Mouse (Mus musculus) hindbrain, embryonic 15.5 days (tissue): Measurements from ENCODE around the gene Tiam1. TPM values are rescaled to one million over a fixed set of nuclear protein-coding genes. Genes with fewer than 3 reads are reported as not detected.
"Not testable (repeated sequence)": the region's sequence is repeated elsewhere in the genome, so short reads cannot be mapped to it uniquely, and the experiment has no call there.

ENCODE experiments used
- ATAC-seq: fragments of 200-750 bp; cut with Nextera tagmentation; 2 replicates; pipeline ENCODE4 v1.8.0; 2017; ENCODE audit warnings: low read depth, moderate number of reproducible peaks, moderate TSS enrichment; ENCODE audit not compliant: low FRiP score
- H3K27ac ChIP-seq: fragments of 300-500 bp; sonication (generic); replicated peaks from 2 replicates; pipeline ENCODE4 v1.5.1; 2015; ENCODE audit warnings: mild to moderate bottlenecking, inconsistent platforms
- H3K27me3 ChIP-seq: fragments of 300-500 bp; sonication (generic); 2 replicates; pipeline ENCODE4 v1.6.1; 2015; ENCODE audit warnings: control low read depth, inconsistent platforms
- H3K36me3 ChIP-seq: fragments of 300-500 bp; sonication (generic); 2 replicates; pipeline ENCODE4 v1.6.1; 2015; ENCODE audit warnings: control low read depth, inconsistent platforms
- H3K4me1 ChIP-seq: fragments of 300-500 bp; sonication (generic); replicated peaks from 2 replicates; pipeline ENCODE4 v1.6.1; 2015; ENCODE audit warnings: control low read depth, inconsistent platforms
- H3K4me2 ChIP-seq: fragments of 300-500 bp; sonication (generic); 2 replicates; pipeline ENCODE4 v1.6.1; 2015; ENCODE audit warnings: moderate library complexity, mild to moderate bottlenecking, inconsistent platforms
- H3K4me3 ChIP-seq: fragments of 300-500 bp; sonication (generic); 2 replicates; pipeline ENCODE4 v1.5.1; 2015; ENCODE audit warnings: mild to moderate bottlenecking, inconsistent platforms
- H3K9ac ChIP-seq: fragments of 300-500 bp; sonication (generic); 2 replicates; pipeline ENCODE4 v1.6.1; 2015; ENCODE audit warnings: inconsistent platforms
- H3K9me3 ChIP-seq: fragments of 300-500 bp; sonication (generic); 2 replicates; pipeline ENCODE4 v1.6.1; 2016; ENCODE audit warnings: control low read depth, inconsistent platforms
- WGBS: fragments of 180-500 bp; shearing (Covaris S2); methylation state at CpG from one replicate; pipeline ENCODE4 v1.1.7; 2015; 5-methylcytosine and 5-hydroxymethylcytosine counted together
- polyA plus RNA-seq: library from polyadenylated mRNA; unstranded; fragments of >200 nt; fragmentation: Nextera tagmentation; extraction: Ambion mirVana; gene quantifications from 2 replicates; pipeline ENCODE4 v1.2.1, GENCODE M21; 2015

The Tiam1 gene
- polyA plus RNA-seq, 1 experiment from 2014 or later: 23.8 TPM

DNA sequence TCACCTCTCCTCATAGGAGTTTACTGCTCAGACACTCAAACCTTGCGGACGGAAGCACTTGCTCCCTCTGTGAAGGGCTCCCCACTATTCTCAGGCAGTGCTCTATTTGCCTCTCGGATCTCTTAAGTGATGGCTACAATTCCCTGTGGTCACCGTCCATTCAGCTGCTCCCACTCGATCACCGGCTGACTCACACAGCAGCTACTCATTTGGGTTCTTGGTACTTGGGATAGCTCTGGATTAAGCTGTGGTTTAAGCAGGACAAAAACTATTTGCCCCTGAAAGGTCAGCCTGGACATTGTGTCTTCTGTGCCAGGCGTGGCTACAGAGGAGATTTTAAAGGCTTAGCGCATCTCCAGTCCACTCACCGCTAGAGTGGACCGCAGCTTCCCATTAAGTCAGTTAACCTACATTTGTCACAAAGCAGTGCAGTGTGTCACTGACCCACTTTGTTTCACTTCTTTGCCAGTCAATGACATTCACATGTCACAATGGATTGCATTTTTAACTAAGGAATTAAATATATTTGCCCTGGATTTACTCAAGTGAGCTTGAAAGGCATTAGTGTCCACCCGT is 64.7 kb downstream of the Tiam1 start:
- WGBS: 66% methylated on average over 11 of the region's 11 CpGs
- Histone ChIP-seq H3K9me3 (no peaks in the 10 kb centered on the region), H3K27ac (no peak overlapping the region), H3K36me3 (no peaks in the 10 kb centered on the region), H3K9ac (no peak overlapping the region), H3K27me3 (no peaks in the 10 kb centered on the region), H3K4me2 (no peak overlapping the region), H3K4me1 (peaks cover 9% of the 10 kb centered on the region), H3K4me3 (no peak overlapping the region)
- no peak for ATAC-seq

DNA sequence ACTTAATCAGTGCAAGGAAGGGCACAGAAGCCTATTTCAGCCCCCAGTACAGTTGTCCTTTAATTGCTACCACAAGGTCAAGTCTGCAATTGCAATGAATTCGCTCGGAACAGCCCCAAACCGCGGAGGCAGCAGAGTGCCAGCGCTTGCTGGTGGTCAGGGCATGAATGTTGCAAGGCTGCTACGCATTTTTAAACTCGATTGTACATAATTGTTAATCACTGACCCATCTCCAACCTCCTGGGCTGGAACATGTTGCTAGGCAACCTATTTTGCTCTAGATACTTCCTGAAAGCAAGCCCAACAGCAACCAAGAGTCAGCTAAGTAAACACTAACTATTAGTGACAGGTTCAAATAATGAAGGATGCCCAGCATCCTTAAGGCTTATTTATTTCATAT is 70.1 kb downstream of the Tiam1 start:
- no peak overlapping the region for H3K9ac ChIP-seq
- H3K4me2 ChIP-seq: peak overlapping the region; percentile 35
- 11% methylated on average over 7 of the region's 7 CpGs for WGBS
- peaks cover 35% of the 10 kb centered on the region for H3K4me1 ChIP-seq
- no peaks in the 10 kb centered on the region for H3K27me3 ChIP-seq
- no peaks in the 10 kb centered on the region for H3K9me3 ChIP-seq
- peak overlapping the region; percentile 67 for H3K27ac ChIP-seq
- 0 out of 2 replicates have a peak, but pooled peaks have one; percentile 12 for ATAC-seq
- H3K36me3 ChIP-seq: no peaks in the 10 kb centered on the region
- H3K4me3 ChIP-seq: no peak overlapping the region

DNA sequence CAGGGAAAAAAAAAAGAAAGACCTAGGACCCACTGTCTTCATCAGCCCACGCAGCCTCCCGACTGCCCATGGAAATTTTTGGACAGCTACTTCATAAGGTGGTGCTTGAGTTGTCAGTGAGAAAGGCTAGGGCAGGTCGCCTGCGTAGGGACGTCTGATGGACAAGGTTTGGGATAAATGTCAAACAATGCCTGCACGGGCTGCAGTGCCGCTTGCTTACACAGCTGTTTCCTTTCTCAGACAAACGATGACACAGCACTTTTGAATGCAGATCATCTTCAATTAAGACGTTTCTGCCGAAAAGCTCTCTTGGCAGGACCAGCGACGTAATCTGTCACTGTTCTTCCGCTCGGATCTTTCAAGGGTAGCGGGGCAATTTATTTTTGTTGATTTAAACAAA is 70.9 kb downstream of the Tiam1 start:
- peak overlapping the region; percentile 67 for H3K27ac ChIP-seq
- peak; percentile 31; the same call in 1 of the 2 replicates for ATAC-seq
- H3K9ac ChIP-seq: no peak overlapping the region
- peaks cover 35% of the 10 kb centered on the region for H3K4me1 ChIP-seq
- no peak overlapping the region for H3K4me3 ChIP-seq
- no peaks in the 10 kb centered on the region for H3K27me3 ChIP-seq
- no peaks in the 10 kb centered on the region for H3K36me3 ChIP-seq
- 4% methylated on average over 15 of the region's 15 CpGs for WGBS
- H3K9me3 ChIP-seq: no peaks in the 10 kb centered on the region
- H3K4me2 ChIP-seq: peak overlapping the region; percentile 35

DNA sequence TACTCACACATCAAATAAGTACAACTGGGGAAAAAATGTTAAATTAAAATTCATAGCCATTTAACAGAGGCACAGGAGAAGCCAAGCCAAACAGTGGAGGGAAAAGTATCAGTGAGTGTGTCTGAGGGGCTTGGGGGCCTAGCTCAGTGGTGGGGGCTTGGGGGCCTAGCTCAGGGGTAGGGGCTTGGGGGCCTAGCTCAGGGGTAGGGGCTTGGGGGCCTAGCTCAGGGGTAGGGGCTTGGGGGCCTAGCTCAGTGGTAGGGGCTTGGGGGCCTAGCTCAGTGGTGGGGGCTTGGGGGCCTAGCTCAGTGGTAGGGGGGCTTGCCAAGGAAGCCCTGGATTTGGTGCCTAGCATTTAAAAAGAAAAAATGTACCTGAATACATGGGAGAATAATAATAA is 72.4 kb downstream of the Tiam1 start:
- not testable (repeated sequence) for H3K9me3 ChIP-seq, H3K36me3 ChIP-seq, H3K27me3 ChIP-seq, H3K27ac ChIP-seq, H3K4me3 ChIP-seq, H3K4me2 ChIP-seq, H3K9ac ChIP-seq
- ATAC-seq: peak; percentile 78
- peaks cover 35% of the 10 kb centered on the region for H3K4me1 ChIP-seq

DNA sequence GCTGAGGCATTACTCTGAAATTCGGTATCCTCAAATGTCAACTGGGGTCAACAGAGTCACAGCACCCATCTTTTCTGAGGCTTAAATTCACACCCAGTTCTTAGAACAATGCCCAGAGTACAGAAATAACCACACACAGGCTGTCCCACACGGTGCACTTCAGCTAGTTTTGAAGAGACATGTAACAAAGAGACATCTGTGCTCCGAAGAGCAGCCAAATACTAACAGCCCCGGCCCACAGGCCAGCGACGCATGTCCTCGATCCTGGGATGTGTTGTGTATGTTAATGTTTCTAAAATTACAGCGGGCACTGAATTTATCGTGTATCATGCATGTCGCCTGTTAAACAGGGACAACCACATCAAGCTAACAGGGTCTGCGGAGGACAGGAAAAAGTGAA is 73.5 kb downstream of the Tiam1 start:
- H3K4me3 ChIP-seq: no peak overlapping the region
- no peak for ATAC-seq
- 75% methylated on average over 11 of the region's 11 CpGs for WGBS

DNA sequence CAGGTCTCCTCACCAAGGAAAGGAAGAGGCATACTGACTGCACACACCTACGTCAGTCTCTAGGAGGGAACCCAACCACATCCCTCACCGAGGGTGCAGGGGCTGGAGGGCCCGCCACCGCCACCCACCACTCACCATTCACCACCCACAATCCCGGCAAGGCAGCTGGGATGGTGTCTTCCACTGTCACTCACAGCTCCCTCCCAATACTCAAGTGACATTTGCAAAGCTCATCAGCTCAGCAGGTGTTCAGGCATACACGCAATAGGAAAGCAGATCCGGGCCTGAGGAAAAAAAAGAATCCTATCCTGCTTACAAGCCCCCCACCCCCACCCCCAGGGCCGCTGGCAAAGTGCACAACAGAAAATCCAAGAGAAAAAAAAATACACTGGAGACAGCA is 74.4 kb downstream of the Tiam1 start:
- H3K4me1 ChIP-seq: peaks cover 33% of the 10 kb centered on the region
- no peak overlapping the region for H3K9ac ChIP-seq
- H3K4me3 ChIP-seq: no peak overlapping the region
- 45% methylated on average over 8 of the region's 8 CpGs for WGBS
- H3K27me3 ChIP-seq: no peaks in the 10 kb centered on the region
- H3K4me2 ChIP-seq: no peak overlapping the region
- ATAC-seq: no peak
- H3K27ac ChIP-seq: no peak overlapping the region
- H3K36me3 ChIP-seq: no peaks in the 10 kb centered on the region
- H3K9me3 ChIP-seq: no peaks in the 10 kb centered on the region

More for the DNA sequence above, 73.5 kb downstream of the Tiam1 start:
- no peak overlapping the region for H3K9ac ChIP-seq
- H3K27me3 ChIP-seq: no peaks in the 10 kb centered on the region
- no peaks in the 10 kb centered on the region for H3K9me3 ChIP-seq
- no peaks in the 10 kb centered on the region for H3K36me3 ChIP-seq
- H3K4me1 ChIP-seq: peaks cover 35% of the 10 kb centered on the region
- H3K27ac ChIP-seq: no peak overlapping the region
- H3K4me2 ChIP-seq: no peak overlapping the region

DNA sequence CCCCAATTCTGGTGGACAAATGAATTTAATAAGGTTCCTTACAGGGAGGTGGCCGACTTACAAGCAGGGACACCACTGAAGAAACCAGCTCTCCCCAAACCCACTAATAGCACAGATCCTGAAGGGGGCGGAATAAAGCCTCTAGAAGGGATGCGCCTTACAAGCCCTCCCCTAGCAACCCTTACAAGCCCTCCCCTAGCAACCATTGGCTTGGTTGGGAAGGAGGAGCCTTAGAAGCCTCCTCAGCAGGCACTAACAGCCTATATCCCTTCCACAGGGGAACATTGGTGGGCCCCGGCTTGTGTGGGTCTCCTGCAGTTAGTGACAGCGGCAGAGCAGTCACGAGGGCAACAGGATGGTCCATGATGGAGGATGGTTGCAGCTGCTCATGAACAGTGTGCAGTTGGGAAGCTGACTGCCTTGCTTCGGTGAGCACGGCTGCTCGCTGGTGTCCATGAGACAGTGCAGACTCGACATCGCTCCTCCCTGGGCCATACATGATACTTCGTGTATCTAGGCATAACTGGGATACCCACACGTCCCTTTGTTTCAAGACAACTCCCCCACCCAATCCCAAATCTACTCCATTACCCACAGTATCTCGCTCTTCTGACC is 90.6 kb downstream of the Tiam1 start:
- no peak overlapping the region for H3K4me2 ChIP-seq
- 70% methylated on average over 14 of the region's 14 CpGs for WGBS
- no peak overlapping the region for H3K4me3 ChIP-seq
- H3K27me3 ChIP-seq: no peaks in the 10 kb centered on the region
- H3K9ac ChIP-seq: no peak overlapping the region
- peak; percentile 55; the same call in 1 of the 2 replicates for ATAC-seq
- H3K36me3 ChIP-seq: no peaks in the 10 kb centered on the region
- no peaks in the 10 kb centered on the region; the same call in 1 of the 2 replicates for H3K4me1 ChIP-seq
- H3K27ac ChIP-seq: no peak overlapping the region
- no peaks in the 10 kb centered on the region for H3K9me3 ChIP-seq

DNA sequence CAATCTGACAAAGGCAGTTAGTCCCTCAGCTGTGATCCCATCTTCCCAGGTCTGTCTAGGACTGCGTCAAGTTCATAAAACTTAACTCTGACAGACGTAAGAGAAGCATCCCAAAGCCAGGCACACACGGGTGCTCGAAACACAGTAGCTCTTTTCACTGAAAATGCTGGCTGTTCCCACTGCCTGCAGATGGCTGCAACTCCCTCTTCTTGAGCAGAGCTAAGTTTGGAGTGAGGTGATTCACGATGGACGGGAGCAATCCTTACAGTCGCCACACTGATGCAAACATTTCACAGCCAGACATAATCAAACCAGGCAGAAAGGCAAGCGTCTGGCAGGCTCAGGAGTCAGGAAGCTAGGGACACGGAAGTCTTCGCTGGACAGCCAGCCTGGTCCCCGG is 91.2 kb downstream of the Tiam1 start:
- Histone ChIP-seq H3K4me2 (no peak overlapping the region), H3K27me3 (no peaks in the 10 kb centered on the region), H3K9ac (no peak overlapping the region), H3K9me3 (no peaks in the 10 kb centered on the region), H3K4me1 (no peaks in the 10 kb centered on the region; the same call in 1 of the 2 replicates), H3K4me3 (no peak overlapping the region), H3K27ac (no peak overlapping the region), H3K36me3 (no peaks in the 10 kb centered on the region)
- WGBS: 81% methylated on average over 11 of the region's 11 CpGs
- 0 out of 2 replicates have a peak, but pooled peaks have one; percentile 7 for ATAC-seq

DNA sequence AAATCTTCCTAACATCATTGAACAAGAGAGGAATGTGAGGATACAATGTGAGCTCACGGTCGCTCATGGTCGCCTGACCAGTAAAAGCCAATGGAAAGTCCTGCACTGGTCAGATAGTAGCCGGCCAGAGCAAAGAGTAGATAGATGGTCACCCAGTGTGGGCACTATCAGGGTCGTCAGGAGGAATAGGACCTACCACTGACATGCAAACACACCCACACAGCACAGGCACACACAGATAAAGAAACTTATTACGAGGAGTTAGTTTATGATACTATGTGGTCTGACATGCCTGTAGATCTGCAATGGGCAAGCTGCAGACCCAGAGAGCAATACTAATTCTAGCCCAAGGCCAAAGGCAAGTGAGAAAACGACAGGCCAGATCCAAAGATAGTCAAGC is 92.5 kb downstream of the Tiam1 start:
- H3K9ac ChIP-seq: no peak overlapping the region
- H3K4me1 ChIP-seq: no peaks in the 10 kb centered on the region; the same call in 1 of the 2 replicates
- no peak overlapping the region for H3K4me2 ChIP-seq
- H3K9me3 ChIP-seq: no peaks in the 10 kb centered on the region
- no peak for ATAC-seq
- no peaks in the 10 kb centered on the region for H3K27me3 ChIP-seq
- H3K36me3 ChIP-seq: no peaks in the 10 kb centered on the region
- no peak overlapping the region for H3K4me3 ChIP-seq
- H3K27ac ChIP-seq: no peak overlapping the region
- 88% methylated on average over 7 of the region's 7 CpGs for WGBS

DNA sequence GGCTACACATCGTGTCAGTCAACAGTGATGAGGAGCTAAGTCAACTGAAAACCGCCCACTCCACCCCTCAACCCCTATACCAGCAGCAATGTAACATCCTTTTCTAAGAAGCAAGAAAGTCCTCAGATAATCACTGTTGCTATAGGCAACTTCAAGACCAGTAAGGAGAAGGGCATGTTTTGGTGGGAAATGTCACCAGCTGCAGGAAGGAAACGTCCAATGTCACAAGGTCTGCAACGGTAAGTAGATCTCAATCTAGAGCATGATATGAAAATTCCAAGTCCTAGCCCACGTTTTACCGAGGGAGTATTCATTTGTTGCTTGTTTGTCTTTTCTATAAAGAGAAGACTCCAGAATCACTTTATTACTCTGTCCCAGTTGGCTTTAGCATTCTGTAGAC is 95.7 kb downstream of the Tiam1 start:
- Histone ChIP-seq H3K9me3 (no peaks in the 10 kb centered on the region), H3K36me3 (no peaks in the 10 kb centered on the region), H3K9ac (no peak overlapping the region), H3K27ac (no peak overlapping the region), H3K4me3 (no peak overlapping the region), H3K4me2 (no peak overlapping the region), H3K27me3 (no peaks in the 10 kb centered on the region), H3K4me1 (no peaks in the 10 kb centered on the region; the same call in 1 of the 2 replicates)
- ATAC-seq: no peak
- WGBS: 88% methylated on average over 6 of the region's 6 CpGs

DNA sequence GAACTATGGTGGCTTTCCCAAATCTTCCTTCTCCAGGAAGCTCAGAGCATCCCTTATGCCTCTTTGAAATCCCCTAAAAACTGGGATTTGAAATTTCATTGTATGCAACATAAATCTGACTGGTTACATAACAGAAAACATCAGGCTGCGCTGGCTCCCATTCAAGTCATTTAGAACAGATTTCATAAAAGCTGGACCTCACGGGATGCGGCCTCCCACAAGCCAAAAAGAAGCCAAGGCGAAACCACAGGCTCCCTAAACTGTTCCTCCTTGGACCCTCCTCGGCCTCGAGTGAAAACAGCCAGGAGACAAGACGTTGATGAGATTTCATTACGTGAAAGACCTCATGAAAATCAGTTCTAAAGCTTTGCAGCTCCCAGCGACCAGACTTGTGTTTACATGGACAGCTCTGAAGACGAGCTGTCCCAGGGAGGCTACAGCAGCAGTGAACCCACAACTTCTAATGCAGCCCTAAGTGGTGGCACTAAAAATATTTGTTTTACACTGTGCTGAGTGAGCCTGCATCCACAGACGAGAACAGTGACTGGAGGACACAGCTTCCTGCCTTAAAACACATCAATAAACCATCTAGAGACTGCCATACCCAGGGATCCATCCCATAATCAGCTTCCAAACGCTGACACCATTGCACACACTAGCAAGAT is 96.9 kb downstream of the Tiam1 start:
- no peak overlapping the region for H3K27ac ChIP-seq
- no peak for ATAC-seq
- 79% methylated on average over 12 of the region's 12 CpGs for WGBS

DNA sequence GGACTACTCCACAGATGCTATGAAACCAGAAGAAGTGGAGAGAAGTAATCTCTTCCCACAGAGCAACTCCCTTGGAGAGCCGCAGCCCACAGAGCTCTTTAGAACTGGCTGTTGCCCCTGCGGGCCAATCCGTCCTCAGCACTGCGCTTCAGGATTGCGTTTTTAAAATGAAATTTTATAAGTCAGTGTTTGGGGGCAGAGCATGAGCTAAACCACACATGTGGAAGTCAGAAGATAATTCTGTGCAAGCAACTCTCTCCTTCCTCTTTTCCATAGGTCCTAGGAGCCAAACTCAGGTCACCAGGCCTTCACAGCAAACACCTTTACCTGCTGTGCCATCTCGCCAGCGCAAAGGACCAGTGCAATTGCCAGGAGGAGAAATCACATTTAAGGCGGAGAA is 98.0 kb downstream of the Tiam1 start:
- Histone ChIP-seq H3K27me3 (no peaks in the 10 kb centered on the region), H3K9ac (no peak overlapping the region), H3K4me1 (peaks cover 16% of the 10 kb centered on the region), H3K36me3 (no peaks in the 10 kb centered on the region), H3K4me2 (no peak overlapping the region), H3K4me3 (no peak overlapping the region), H3K9me3 (no peaks in the 10 kb centered on the region), H3K27ac (no peak overlapping the region)
- no peak for ATAC-seq
- WGBS: 94% methylated on average over 8 of the region's 8 CpGs

More for the DNA sequence above, 96.9 kb downstream of the Tiam1 start:
- no peaks in the 10 kb centered on the region for H3K27me3 ChIP-seq
- peaks cover 6% of the 10 kb centered on the region for H3K4me1 ChIP-seq
- no peak overlapping the region for H3K4me2 ChIP-seq
- no peak overlapping the region for H3K9ac ChIP-seq
- H3K9me3 ChIP-seq: no peaks in the 10 kb centered on the region
- no peak overlapping the region for H3K4me3 ChIP-seq
- no peaks in the 10 kb centered on the region for H3K36me3 ChIP-seq
